Mouse (Mus musculus) ES-Bruce4 (cell line): ENCODE data around the gene Slc38a9.

Experiments used
- CTCF ChIP-seq: IDR thresholded peaks from one replicate; pipeline ENCODE4 v1.8.1; 2011; ENCODE audit warnings: low read depth, low read length
- POLR2A ChIP-seq: IDR thresholded peaks from one replicate; pipeline ENCODE4 v1.8.1; 2011; ENCODE audit warnings: low read length; ENCODE audit not compliant: insufficient read depth

GRCm38 (mm10) chr13:112625566-112625965, 35.0 kb upstream of the Slc38a9 start:
- no peak for TF ChIP-seq POLR2A
- TF ChIP-seq CTCF = no peak
